8 mouse cellular contexts compared by ENCODE assay signal in the genomic region with DNA sequence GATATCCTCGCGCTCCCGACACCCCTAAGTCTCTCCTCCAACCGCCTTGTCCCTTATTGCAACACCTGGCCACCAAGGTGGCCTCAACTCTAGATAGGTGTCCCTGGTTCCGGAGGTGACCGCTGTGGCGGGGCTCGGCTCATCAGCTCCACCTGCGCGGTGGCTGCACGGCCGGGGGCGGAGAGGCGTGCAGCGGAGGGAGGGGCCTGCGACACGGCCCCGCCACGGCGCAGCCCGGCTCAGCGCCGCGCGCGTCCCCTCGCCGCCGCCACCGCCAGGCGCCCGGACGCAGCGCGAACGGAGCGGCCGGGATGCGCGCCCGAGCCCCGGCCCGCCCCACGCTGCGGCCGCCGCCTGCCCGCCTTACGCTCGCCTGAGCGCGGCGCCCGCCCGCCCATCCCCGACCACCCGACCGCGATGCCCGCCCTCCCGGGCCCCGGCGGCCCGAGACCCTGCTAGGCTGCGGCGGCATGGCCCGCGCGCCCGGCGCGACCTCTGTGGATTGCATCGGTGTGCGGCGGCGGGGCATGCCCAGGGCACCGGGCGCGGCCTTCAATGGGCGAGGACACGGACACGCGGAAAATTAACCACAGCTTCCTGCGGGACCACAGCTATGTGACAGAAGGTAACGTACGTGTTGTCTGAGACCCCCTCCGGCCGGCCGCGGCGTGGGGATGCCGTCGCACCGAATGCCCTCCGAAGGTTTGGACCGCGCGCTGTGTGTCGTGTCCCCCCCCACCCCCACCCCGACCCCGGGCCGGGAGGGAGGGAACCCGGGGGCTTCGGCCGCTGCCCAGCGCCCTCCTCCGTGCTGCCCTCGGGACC. TPM values are rescaled to one million over a fixed set of nuclear protein-coding genes. Genes with fewer than 3 reads are reported as not detected.
DNase-seq lines count a peak whose midpoint lies in the region; ATAC-seq and TF ChIP-seq lines count a peak whose summit lies in the region.

Ppp2r2c (plus strand) TSS at position 248 of the 825 bp plus-strand sequence.

- H3K4me2 ChIP-seq in neural tube, embryonic 12.5 days (replicated peaks), result peak within 1 kb of the TSS; percentile 69

- TF ChIP-seq POLR2A in thymus, adult 2 months (IDR thresholded peaks at IDR 0.05; ENCODE audit: control insufficient read depth, extremely low read depth, insufficient read depth, low read length, poor library complexity), result no peak

- no peak within 1 kb of the TSS for H3K4me3 ChIP-seq in thymus, adult 2 months (ENCODE audit: control insufficient read depth, insufficient read depth, low read length)
- H3K4me3 ChIP-seq in neural tube, embryonic 12.5 days, result peak within 1 kb of the TSS; percentile 53

- H3K9ac ChIP-seq in neural tube, embryonic 12.5 days, result peak within 1 kb of the TSS; percentile 73

- no peaks in the 10 kb centered on the region for H3K36me3 ChIP-seq in thymus, adult 2 months (ENCODE audit: control insufficient read depth, insufficient read depth, low read length)
- H3K36me3 ChIP-seq in neural tube, embryonic 12.5 days, result no peaks in the 10 kb centered on the region

- DNase-seq in adrenal gland, postnatal 14 days, result peak; percentile 16
- DNase-seq in adrenal gland, adult 8-10 months, result no peak
- peak; percentile 13 for DNase-seq in thymus, postnatal 4 days
- DNase-seq in thymus, adult 2 months, result no peak
- DNase-seq in layer of hippocampus, postnatal 36 days, result peak in 1 of 2 experiments; percentile 61
- no peak for DNase-seq in gastrocnemius, postnatal 10 days

- TF ChIP-seq CTCF in thymus, adult 2 months (IDR thresholded peaks at IDR 0.05; ENCODE audit: borderline replicate concordance, control insufficient read depth, extremely low read depth, insufficient read depth, low read length, poor library complexity), result no peak

- H3K4me1 ChIP-seq in thymus, adult 2 months (replicated peaks; ENCODE audit: control insufficient read depth, insufficient read depth, low read length), result no peaks in the 10 kb centered on the region
- peaks cover 15% of the 10 kb centered on the region for H3K4me1 ChIP-seq in neural tube, embryonic 12.5 days

- no peak within 1 kb of the TSS for H3K27ac ChIP-seq in thymus, adult 2 months (ENCODE audit: control insufficient read depth, insufficient read depth, low read length)
- H3K27ac ChIP-seq in neural tube, embryonic 12.5 days, result peak within 1 kb of the TSS; percentile 42; the same call in 1 of the 2 replicates

- no peaks in the 10 kb centered on the region for H3K9me3 ChIP-seq in neural tube, embryonic 12.5 days

- ATAC-seq in neural tube, embryonic 12.5 days (ENCODE audit: low FRiP score, low read depth), result peak; percentile 38; the same call in 1 of the 2 replicates
- ATAC-seq in megakaryocyte-erythroid progenitor cell, adult 5-6 weeks (replicated peaks; ENCODE audit: low FRiP score, low TSS enrichment, poor library complexity, severe bottlenecking), result no peak

- peaks cover 16% of the 10 kb centered on the region for H3K27me3 ChIP-seq in thymus, adult 2 months (ENCODE audit: control insufficient read depth, insufficient read depth, low read length)
- peaks cover 77% of the 10 kb centered on the region for H3K27me3 ChIP-seq in neural tube, embryonic 12.5 days (replicated peaks)

- WGBS in thymus, adult 2 months, result 7% methylated on average over 99 of the region's 108 CpGs
- WGBS in neural tube, embryonic 12.5 days, result under 1% methylated on average over 89 of the region's 108 CpGs

RNA-seq across cellular contexts. Expression of gene Ppp2r2c, which starts in this region (rescaled TPM):
- 6.5 and 8.9 TPM in 2 replicates for total RNA-seq in adrenal gland, postnatal 14 days (2021)
- 1 to 10 TPM; 5.3 to 9.0 (median 7.2) TPM for total RNA-seq in adrenal gland, adult 8-10 months (2022)
- polyA plus RNA-seq in thymus, adult 2 months (2012; rRNA removed), result 0.09 and 0.16 TPM in 2 replicates
- total RNA-seq in layer of hippocampus, postnatal 36 days (2021), result 100 to 1,000 TPM; 402 to 415 TPM
- 27.1 and 27.8 TPM in 2 replicates for polyA plus RNA-seq in neural tube, embryonic 12.5 days (2016; fragmentation: Nextera tagmentation; extraction: Ambion mirVana)
- not detected in 2 replicates for total RNA-seq in megakaryocyte-erythroid progenitor cell, adult 5-6 weeks (2014; fragmentation: Nextera tagmentation)
- total RNA-seq in megakaryocyte-erythroid progenitor cell, adult 5-6 weeks (2017), result not detected in 2 replicates
- total RNA-seq in gastrocnemius, postnatal 10 days (2021), result 1 to 10 TPM; 1.2 TPM

Comparison
In these comparisons a context has a peak if more than half of its experiments do, and no peak if none do; other contexts are left out.
1. RNA of gene Ppp2r2c (total RNA-seq): 402 to 415 TPM in layer of hippocampus, postnatal 36 days; 5.3 to 9.0 TPM in adrenal gland, adult 8-10 months, 6.5 to 8.9 TPM in adrenal gland, postnatal 14 days, 1.2 TPM in gastrocnemius, postnatal 10 days and not detected in megakaryocyte-erythroid progenitor cell, adult 5-6 weeks; every median in the first group is over 10 times any median in the second.
2. RNA of gene Ppp2r2c (polyA plus RNA-seq): 27.1 to 27.8 TPM in neural tube, embryonic 12.5 days; 0.09 to 0.16 TPM in thymus, adult 2 months; every median in the first group is over 10 times any median in the second.
3. DNase-seq: peak in adrenal gland, postnatal 14 days (single experiment) and thymus, postnatal 4 days (single experiment); none in adrenal gland, adult 8-10 months (single experiment), thymus, adult 2 months (single experiment) and gastrocnemius, postnatal 10 days (single experiment).